Mouse (Mus musculus) kidney, postnatal 0 days (tissue): ENCODE results near the gene Tbc1d9b. TPM values are rescaled to one million over a fixed set of nuclear protein-coding genes. Genes with fewer than 3 reads are reported as not detected.

Source experiments
- ATAC-seq: fragments of 200-750 bp; cut with Nextera tagmentation; replicated peaks from 2 replicates; pipeline ENCODE4 v1.8.0; 2017; ENCODE audit warnings: low read depth, moderate number of reproducible peaks, moderate TSS enrichment, moderate library complexity; ENCODE audit not compliant: low FRiP score
- DNase-seq: peaks from one replicate; pipeline ENCODE4 v3.0.0-alpha.2; 2016; ENCODE audit warnings: low spot score
- H3K27ac ChIP-seq: fragments of 300-500 bp; sonication (generic); 2 replicates; pipeline ENCODE4 v1.5.1; 2014; ENCODE audit warnings: mild to moderate bottlenecking
- H3K27me3 ChIP-seq: fragments of 300-500 bp; sonication (generic); 2 replicates; pipeline ENCODE4 v1.6.1; 2014; ENCODE audit warnings: low read length, mixed read lengths; ENCODE audit not compliant: insufficient read depth
- H3K36me3 ChIP-seq: fragments of 300-500 bp; sonication (generic); 2 replicates; pipeline ENCODE4 v1.6.1; 2014; ENCODE audit warnings: low read length, mixed read lengths; ENCODE audit not compliant: insufficient read depth
- H3K4me1 ChIP-seq: fragments of 300-500 bp; sonication (generic); replicated peaks from 2 replicates; pipeline ENCODE4 v1.6.1; 2014; ENCODE audit warnings: antibody characterized with exemption, low read length, mixed read lengths; ENCODE audit not compliant: insufficient read depth
- H3K4me2 ChIP-seq: fragments of 300-500 bp; sonication (generic); 2 replicates; pipeline ENCODE4 v1.6.1; 2014; ENCODE audit warnings: mild to moderate bottlenecking, low read length, moderate library complexity, mixed read lengths
- H3K4me3 ChIP-seq: fragments of 300-500 bp; sonication (generic); replicated peaks from 2 replicates; pipeline ENCODE4 v1.5.1; 2014; ENCODE audit warnings: low read depth, low read length
- H3K9ac ChIP-seq: fragments of 300-500 bp; sonication (generic); 2 replicates; pipeline ENCODE4 v1.6.1; 2014; ENCODE audit warnings: low read depth, low read length
- H3K9me3 ChIP-seq: fragments of 300-500 bp; sonication (generic); replicated peaks from 2 replicates; pipeline ENCODE4 v1.6.1; 2016; ENCODE audit warnings: low read length, inconsistent platforms, mixed read lengths
- CTCF ChIP-seq: IDR thresholded peaks from 2 replicates; pipeline ENCODE4 v1.5.1; 2016; ENCODE audit warnings: antibody characterized with exemption, low read depth, mild to moderate bottlenecking, moderate library complexity
- WGBS: fragments of 180-500 bp; shearing (Covaris S2); extraction: QIAGEN DNeasy Blood & Tissue Kit; methylation state at CpG from one replicate; pipeline ENCODE4 v1.1.7; 2014; 5-methylcytosine and 5-hydroxymethylcytosine counted together
- polyA plus RNA-seq: library from polyadenylated mRNA; unstranded; fragments of >200 nt; fragmentation: Nextera tagmentation; extraction: Ambion mirVana; gene quantifications from 2 replicates; pipeline ENCODE4 v1.2.1, GENCODE M21; 2015

Tbc1d9b gene
- polyA plus RNA-seq = 28.5 and 30.3 TPM in 2 replicates

GRCm38 (mm10) chr11:50130811-50131766, at the start of gene Tbc1d9b:
TSS of gene Tbc1d9b (plus strand) at chr11:50131396.
- TF ChIP-seq CTCF = peak; percentile 72

GRCm38 (mm10) chr11:50086211-50086610, 45.0 kb upstream of the Tbc1d9b start:
- no peaks in the 10 kb centered on the region for H3K4me1 ChIP-seq
- no peak for TF ChIP-seq CTCF
- no peak overlapping the region for H3K9ac ChIP-seq
- no peak overlapping the region for H3K4me3 ChIP-seq
- H3K9me3 ChIP-seq = no peaks in the 10 kb centered on the region
- H3K36me3 ChIP-seq = peaks cover 21% of the 10 kb centered on the region
- WGBS = 95% methylated on average over 3 of the region's 3 CpGs
- H3K27ac ChIP-seq = no peak overlapping the region
- DNase-seq (no peak), ATAC-seq (no peak)
- no peaks in the 10 kb centered on the region for H3K27me3 ChIP-seq
- no peak overlapping the region for H3K4me2 ChIP-seq

More at GRCm38 (mm10) chr11:50130811-50131766, at the start of gene Tbc1d9b:
- ATAC-seq (peak; percentile 92), DNase-seq (peak; percentile 96)
- WGBS = under 1% methylated on average over 77 of the region's 77 CpGs
- peak within 1 kb of the TSS; percentile 85 for H3K27ac ChIP-seq
- no peaks in the 10 kb centered on the region for H3K27me3 ChIP-seq
- 0 out of 2 replicates have a peak, but pooled peaks cover 6% of the 10 kb centered on the region for H3K4me1 ChIP-seq
- H3K9ac ChIP-seq = peak within 1 kb of the TSS; percentile 96
- H3K4me2 ChIP-seq = peak within 1 kb of the TSS; percentile 89
- H3K4me3 ChIP-seq = peak within 1 kb of the TSS; percentile 92
- H3K9me3 ChIP-seq = no peaks in the 10 kb centered on the region
- H3K36me3 ChIP-seq = 0 out of 2 replicates have a peak, but pooled peaks cover 6% of the 10 kb centered on the region

GRCm38 (mm10) chr11:50089840-50090239, 41.4 kb upstream of the Tbc1d9b start:
- Histone ChIP-seq H3K4me2 (no peak overlapping the region), H3K36me3 (peaks cover 21% of the 10 kb centered on the region), H3K9me3 (no peaks in the 10 kb centered on the region), H3K27ac (no peak overlapping the region), H3K27me3 (no peaks in the 10 kb centered on the region), H3K9ac (no peak overlapping the region), H3K4me1 (no peaks in the 10 kb centered on the region), H3K4me3 (no peak overlapping the region)
- ATAC-seq (no peak), DNase-seq (no peak)
- 43% methylated on average over 1 of the region's 1 CpGs for WGBS
- no peak for TF ChIP-seq CTCF

GRCm38 (mm10) chr11:50090982-50091675, 40.1 kb upstream of the Tbc1d9b start:
- Histone ChIP-seq H3K4me2 (no peak overlapping the region), H3K27ac (no peak overlapping the region), H3K9ac (no peak overlapping the region), H3K4me3 (no peak overlapping the region), H3K36me3 (peaks cover 25% of the 10 kb centered on the region), H3K27me3 (no peaks in the 10 kb centered on the region), H3K9me3 (no peaks in the 10 kb centered on the region), H3K4me1 (no peaks in the 10 kb centered on the region)
- no peak for TF ChIP-seq CTCF
- no peak for DNase-seq
- ATAC-seq = no peak
- WGBS = 77% methylated on average over 5 of the region's 5 CpGs

- Histone ChIP-seq H3K9ac (no peak overlapping the region), H3K4me2 (no peak overlapping the region), H3K36me3 (peaks cover 25% of the 10 kb centered on the region), H3K9me3 (no peaks in the 10 kb centered on the region), H3K27ac (no peak overlapping the region), H3K27me3 (no peaks in the 10 kb centered on the region), H3K4me3 (no peak overlapping the region), H3K4me1 (no peaks in the 10 kb centered on the region)
- ATAC-seq (no peak), DNase-seq (no peak)
- no peak for TF ChIP-seq CTCF
These were observed 39.5 kb upstream of the Tbc1d9b start for GRCm38 (mm10) chr11:50091681-50092080.

GRCm38 (mm10) chr11:50095661-50096060, 35.5 kb upstream of the Tbc1d9b start:
- Histone ChIP-seq H3K27me3 (no peaks in the 10 kb centered on the region), H3K4me2 (no peak overlapping the region), H3K27ac (no peak overlapping the region), H3K4me3 (no peak overlapping the region), H3K4me1 (no peaks in the 10 kb centered on the region), H3K9ac (no peak overlapping the region), H3K9me3 (no peaks in the 10 kb centered on the region), H3K36me3 (peaks cover 8% of the 10 kb centered on the region; the same call in 1 of the 2 replicates)
- DNase-seq (no peak), ATAC-seq (no peak)
- 84% methylated on average over 9 of the region's 9 CpGs for WGBS
- no peak for TF ChIP-seq CTCF
